Mouse (Mus musculus) MEL (cell line): ENCODE data around the gene Sult2b1.

ENCODE experiments used
- CTCF ChIP-seq, 3 experiments: IDR thresholded peaks in 2 of 3; conservative IDR thresholded peaks in 1 of 3; 2 replicates each; pipeline ENCODE4 v1.5.1; 2011 to 2012; ENCODE audit warnings: low read length in 3 of 3, low read depth in 2 of 3, mild to moderate bottlenecking in 2 of 3, improper control_type of control experiment in 1 of 3, inconsistent platforms in 1 of 3, mixed read lengths in 1 of 3, moderate library complexity in 1 of 3; ENCODE audit not compliant: control insufficient read depth in 1 of 3, insufficient read depth in 1 of 3, poor library complexity in 1 of 3, severe bottlenecking in 1 of 3
- MAZ ChIP-seq: IDR thresholded peaks from 2 replicates; pipeline ENCODE4 v1.6.1; 2012; ENCODE audit warnings: low read depth, mild to moderate bottlenecking, inconsistent platforms, low read length, improper control_type of control experiment
- MYB ChIP-seq: IDR thresholded peaks from 2 replicates; pipeline ENCODE4 v1.6.1; 2011; ENCODE audit warnings: mild to moderate bottlenecking, low read depth, low read length, improper control_type of control experiment
- NELFE ChIP-seq: IDR thresholded peaks from 2 replicates; pipeline ENCODE4 v1.6.1; 2011; ENCODE audit warnings: low read depth, low read length, improper control_type of control experiment
- NRF1 ChIP-seq: IDR thresholded peaks from 2 replicates; pipeline ENCODE4 v1.6.1; 2014; ENCODE audit warnings: low read depth, mild to moderate bottlenecking, inconsistent platforms, low read length, improper control_type of control experiment, moderate library complexity; ENCODE audit not compliant: poor library complexity, insufficient read depth, severe bottlenecking
- POLR2A ChIP-seq, 2 experiments: IDR thresholded peaks; 2 replicates each; pipeline ENCODE4 v1.6.1; 2011 to 2012; ENCODE audit warnings: low read length in 2 of 2, mild to moderate bottlenecking in 2 of 2, control low read depth in 1 of 2, improper control_type of control experiment in 1 of 2, low read depth in 1 of 2, moderate library complexity in 1 of 2; ENCODE audit not compliant: control insufficient read depth in 1 of 2, insufficient read depth in 1 of 2, poor library complexity in 1 of 2
- POLR2AphosphoS2 ChIP-seq: IDR thresholded peaks from 2 replicates; pipeline ENCODE4 v1.6.1; 2011; ENCODE audit warnings: low read length, improper control_type of control experiment
- RCOR1 ChIP-seq: IDR thresholded peaks from 2 replicates; pipeline ENCODE4 v1.6.1; 2012; ENCODE audit warnings: low read depth, mild to moderate bottlenecking, inconsistent platforms, low read length, improper control_type of control experiment
- SIN3A ChIP-seq: IDR thresholded peaks from 2 replicates; pipeline ENCODE4 v1.6.1; 2012; ENCODE audit warnings: low read length, improper control_type of control experiment, inconsistent platforms
- TAL1 ChIP-seq: IDR thresholded peaks from 2 replicates; pipeline ENCODE4 v1.6.1; 2012; ENCODE audit warnings: mild to moderate bottlenecking, inconsistent platforms, low read length, moderate library complexity, mixed read lengths
- UBTF ChIP-seq: IDR thresholded peaks from 2 replicates; pipeline ENCODE4 v1.6.1; 2012; ENCODE audit warnings: low read depth, mild to moderate bottlenecking, inconsistent platforms, low read length, improper control_type of control experiment, moderate library complexity, borderline replicate concordance; ENCODE audit not compliant: insufficient read depth
- USF2 ChIP-seq, 2 experiments: IDR thresholded peaks; 2 replicates each; pipeline ENCODE4 v1.6.1; 2011 to 2012; ENCODE audit warnings: improper control_type of control experiment in 2 of 2, low read length in 2 of 2, borderline replicate concordance in 1 of 2, inconsistent platforms in 1 of 2, low read depth in 1 of 2, mild to moderate bottlenecking in 1 of 2; ENCODE audit not compliant: insufficient read depth in 1 of 2
- ZNF384 ChIP-seq: IDR thresholded peaks from 2 replicates; pipeline ENCODE4 v1.6.1; 2012; ENCODE audit warnings: low read depth, mild to moderate bottlenecking, inconsistent platforms, low read length, improper control_type of control experiment

DNA sequence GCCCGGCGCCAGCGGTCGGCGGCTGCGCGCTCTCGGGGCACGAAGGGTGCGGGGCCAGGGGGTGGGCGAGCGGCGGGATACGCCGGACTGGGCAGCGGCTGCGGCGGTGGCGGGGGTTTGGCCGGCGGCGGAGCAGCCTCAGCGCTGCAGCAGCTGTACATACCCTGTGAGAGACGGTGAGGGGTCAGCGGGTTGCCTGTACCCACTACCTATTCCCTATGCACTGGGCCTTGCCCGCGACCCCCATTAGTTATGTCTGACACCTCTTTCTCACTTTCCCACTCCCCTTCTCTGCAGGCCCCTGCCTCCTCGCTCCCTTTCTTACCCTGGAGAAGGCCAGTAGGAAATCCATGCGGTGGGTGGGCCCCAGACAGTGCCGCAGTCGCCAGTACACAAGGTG is 49.5 kb upstream of the Sult2b1 start:
- TF ChIP-seq SIN3A (no peak), TAL1 (no peak), MAZ (no peak), NELFE (no peak), POLR2A (IDR thresholded peaks at IDR 0.05; ENCODE audit: control insufficient read depth in 1 of 2, insufficient read depth in 1 of 2, low read depth in 1 of 2, low read length in 2 of 2, poor library complexity in 1 of 2) (no peak), POLR2AphosphoS2 (no peak), USF2 (IDR thresholded peaks at IDR 0.05; ENCODE audit: borderline replicate concordance in 1 of 2, insufficient read depth in 1 of 2, low read depth in 1 of 2, low read length in 2 of 2) (no peak), UBTF (no peak), CTCF (IDR thresholded peaks at IDR 0.05 in 2 of 3, conservative IDR thresholded peaks at IDR 0.05 in 1 of 3; ENCODE audit: control insufficient read depth in 1 of 3, insufficient read depth in 1 of 3, low read depth in 2 of 3, low read length in 3 of 3, poor library complexity in 1 of 3, severe bottlenecking in 1 of 3) (no peak), RCOR1 (no peak), ZNF384 (no peak), MYB (no peak), NRF1 (no peak)
